Mouse (Mus musculus): Measurements from ENCODE around the gene Rusc2. TPM values are rescaled to one million over a fixed set of nuclear protein-coding genes. Genes with fewer than 3 reads are reported as not detected.

Gene Rusc2
- polyA plus RNA-seq, 1 experiment from 2014 or later: 89.0 TPM

- Histone ChIP-seq H3K9me3 (replicated peaks; ENCODE audit: control insufficient read depth, low read length, poor library complexity, severe bottlenecking) (no peaks in the 10 kb centered on the region), H3K4me3 (ENCODE audit: low read depth, low read length) (no peak overlapping the region), H3K4me2 (ENCODE audit: low read length) (no peak overlapping the region), H3K9ac (ENCODE audit: low read depth, low read length) (no peak overlapping the region), H3K27me3 (ENCODE audit: control insufficient read depth, insufficient read depth, low read depth, low read length) (peaks cover 4% of the 10 kb centered on the region; the same call in 1 of the 2 replicates), H3K36me3 (ENCODE audit: control insufficient read depth, insufficient read depth, low read length) (peaks cover 52% of the 10 kb centered on the region), H3K4me1 (ENCODE audit: control insufficient read depth, insufficient read depth, low read length) (peaks cover 7% of the 10 kb centered on the region; the same call in 1 of the 2 replicates), H3K27ac (ENCODE audit: low read length) (no peak overlapping the region)
- WGBS: 88% methylated on average over 9 of the region's 9 CpGs
- ATAC-seq: no peak
These were observed 42.3 kb downstream of the Rusc2 start for GRCm38 (mm10) chr4:43424072-43424471.

- H3K36me3 ChIP-seq (ENCODE audit: control insufficient read depth, insufficient read depth, low read length): peaks cover 52% of the 10 kb centered on the region
- H3K4me2 ChIP-seq (ENCODE audit: low read length): no peak overlapping the region
- H3K9ac ChIP-seq (ENCODE audit: low read depth, low read length): 0 out of 2 replicates have a peak overlapping the region, but pooled peaks have one; percentile 11
- H3K27me3 ChIP-seq (ENCODE audit: control insufficient read depth, insufficient read depth, low read depth, low read length): peaks cover 4% of the 10 kb centered on the region; the same call in 1 of the 2 replicates
- 25% methylated on average over 14 of the region's 14 CpGs for WGBS
- no peak for ATAC-seq
- peaks cover 7% of the 10 kb centered on the region; the same call in 1 of the 2 replicates for H3K4me1 ChIP-seq (ENCODE audit: control insufficient read depth, insufficient read depth, low read length)
- no peak overlapping the region for H3K27ac ChIP-seq (ENCODE audit: low read length)
- H3K9me3 ChIP-seq (replicated peaks; ENCODE audit: control insufficient read depth, low read length, poor library complexity, severe bottlenecking): no peaks in the 10 kb centered on the region
- H3K4me3 ChIP-seq (ENCODE audit: low read depth, low read length): no peak overlapping the region
These were observed 43.4 kb downstream of the Rusc2 start for GRCm38 (mm10) chr4:43425197-43425596.

GRCm38 (mm10) chr4:43425648-43426380 is 44.0 kb downstream of the Rusc2 start:
- H3K9ac ChIP-seq (ENCODE audit: low read depth, low read length): 0 out of 2 replicates have a peak overlapping the region, but pooled peaks have one; percentile 11
- no peak; the same call in 1 of the 2 replicates for ATAC-seq
- 23% methylated on average over 31 of the region's 31 CpGs for WGBS
- H3K4me1 ChIP-seq (ENCODE audit: control insufficient read depth, insufficient read depth, low read length): peaks cover 7% of the 10 kb centered on the region; the same call in 1 of the 2 replicates
- H3K27me3 ChIP-seq (ENCODE audit: control insufficient read depth, insufficient read depth, low read depth, low read length): peaks cover 4% of the 10 kb centered on the region; the same call in 1 of the 2 replicates
- H3K4me3 ChIP-seq (ENCODE audit: low read depth, low read length): no peak overlapping the region
- no peaks in the 10 kb centered on the region for H3K9me3 ChIP-seq (replicated peaks; ENCODE audit: control insufficient read depth, low read length, poor library complexity, severe bottlenecking)
- H3K4me2 ChIP-seq (ENCODE audit: low read length): no peak overlapping the region
- H3K27ac ChIP-seq (ENCODE audit: low read length): no peak overlapping the region
- H3K36me3 ChIP-seq (ENCODE audit: control insufficient read depth, insufficient read depth, low read length): peaks cover 52% of the 10 kb centered on the region

GRCm38 (mm10) chr4:43426487-43426886 is 44.7 kb downstream of the Rusc2 start:
- no peak for ATAC-seq
- Histone ChIP-seq H3K4me1 (ENCODE audit: control insufficient read depth, insufficient read depth, low read length) (peaks cover 7% of the 10 kb centered on the region; the same call in 1 of the 2 replicates), H3K36me3 (ENCODE audit: control insufficient read depth, insufficient read depth, low read length) (peaks cover 52% of the 10 kb centered on the region), H3K27ac (ENCODE audit: low read length) (no peak overlapping the region), H3K4me2 (ENCODE audit: low read length) (no peak overlapping the region), H3K27me3 (ENCODE audit: control insufficient read depth, insufficient read depth, low read depth, low read length) (peaks cover 4% of the 10 kb centered on the region; the same call in 1 of the 2 replicates), H3K9ac (ENCODE audit: low read depth, low read length) (no peak overlapping the region), H3K9me3 (replicated peaks; ENCODE audit: control insufficient read depth, low read length, poor library complexity, severe bottlenecking) (no peaks in the 10 kb centered on the region), H3K4me3 (ENCODE audit: low read depth, low read length) (no peak overlapping the region)
- 47% methylated on average over 10 of the region's 10 CpGs for WGBS

- H3K4me2 ChIP-seq (ENCODE audit: low read length): no peak overlapping the region
- H3K4me3 ChIP-seq (ENCODE audit: low read depth, low read length): no peak overlapping the region
- peaks cover 4% of the 10 kb centered on the region; the same call in 1 of the 2 replicates for H3K27me3 ChIP-seq (ENCODE audit: control insufficient read depth, insufficient read depth, low read depth, low read length)
- no peak overlapping the region for H3K9ac ChIP-seq (ENCODE audit: low read depth, low read length)
- no peaks in the 10 kb centered on the region for H3K9me3 ChIP-seq (replicated peaks; ENCODE audit: control insufficient read depth, low read length, poor library complexity, severe bottlenecking)
- H3K27ac ChIP-seq (ENCODE audit: low read length): no peak overlapping the region
- peaks cover 41% of the 10 kb centered on the region for H3K36me3 ChIP-seq (ENCODE audit: control insufficient read depth, insufficient read depth, low read length)
- WGBS: 19% methylated on average over 23 of the region's 23 CpGs
- H3K4me1 ChIP-seq (ENCODE audit: control insufficient read depth, insufficient read depth, low read length): peaks cover 7% of the 10 kb centered on the region; the same call in 1 of the 2 replicates
- ATAC-seq: no peak
These were observed 45.9 kb downstream of the Rusc2 start for GRCm38 (mm10) chr4:43427501-43428179.

GRCm38 (mm10) chr4:43428180-43428861 is 46.5 kb downstream of the Rusc2 start:
- no peak overlapping the region for H3K4me2 ChIP-seq (ENCODE audit: low read length)
- H3K27ac ChIP-seq (ENCODE audit: low read length): no peak overlapping the region
- peaks cover 7% of the 10 kb centered on the region; the same call in 1 of the 2 replicates for H3K4me1 ChIP-seq (ENCODE audit: control insufficient read depth, insufficient read depth, low read length)
- WGBS: 25% methylated on average over 16 of the region's 16 CpGs
- ATAC-seq: 0 out of 2 replicates have a peak, but pooled peaks have one; percentile 4
- H3K9ac ChIP-seq (ENCODE audit: low read depth, low read length): peak overlapping the region; percentile 45; the same call in 1 of the 2 replicates
- H3K36me3 ChIP-seq (ENCODE audit: control insufficient read depth, insufficient read depth, low read length): peaks cover 35% of the 10 kb centered on the region
- H3K9me3 ChIP-seq (replicated peaks; ENCODE audit: control insufficient read depth, low read length, poor library complexity, severe bottlenecking): no peaks in the 10 kb centered on the region
- H3K27me3 ChIP-seq (ENCODE audit: control insufficient read depth, insufficient read depth, low read depth, low read length): peaks cover 4% of the 10 kb centered on the region; the same call in 1 of the 2 replicates
- H3K4me3 ChIP-seq (ENCODE audit: low read depth, low read length): no peak overlapping the region

GRCm38 (mm10) chr4:43428946-43429345 is 47.2 kb downstream of the Rusc2 start, which contains the start of gene Fam166b:
Gene Fam166b (minus strand): TSS chr4:43429134.
- Histone ChIP-seq H3K4me1 (ENCODE audit: control insufficient read depth, insufficient read depth, low read length) (peaks cover 7% of the 10 kb centered on the region; the same call in 1 of the 2 replicates), H3K9ac (ENCODE audit: low read depth, low read length) (peak within 1 kb of the TSS; percentile 45; the same call in 1 of the 2 replicates), H3K27ac (ENCODE audit: low read length) (no peak within 1 kb of the TSS), H3K27me3 (ENCODE audit: control insufficient read depth, insufficient read depth, low read depth, low read length) (peaks cover 2% of the 10 kb centered on the region; the same call in 1 of the 2 replicates), H3K9me3 (replicated peaks; ENCODE audit: control insufficient read depth, low read length, poor library complexity, severe bottlenecking) (no peaks in the 10 kb centered on the region), H3K4me2 (ENCODE audit: low read length) (0 out of 2 replicates have a peak within 1 kb of the TSS, but pooled peaks have one; percentile 9), H3K36me3 (ENCODE audit: control insufficient read depth, insufficient read depth, low read length) (peaks cover 29% of the 10 kb centered on the region), H3K4me3 (ENCODE audit: low read depth, low read length) (no peak within 1 kb of the TSS)
- ATAC-seq: no peak
- 10% methylated on average over 10 of the region's 10 CpGs for WGBS

- 5% methylated on average over 4 of the region's 4 CpGs for WGBS
- H3K36me3 ChIP-seq (ENCODE audit: control insufficient read depth, insufficient read depth, low read length): peaks cover 3% of the 10 kb centered on the region
- H3K4me1 ChIP-seq (ENCODE audit: control insufficient read depth, insufficient read depth, low read length): peaks cover 7% of the 10 kb centered on the region; the same call in 1 of the 2 replicates
- peak; percentile 37; the same call in 1 of the 2 replicates for ATAC-seq
- H3K9ac ChIP-seq (ENCODE audit: low read depth, low read length): no peak overlapping the region
- no peak overlapping the region for H3K4me3 ChIP-seq (ENCODE audit: low read depth, low read length)
- no peaks in the 10 kb centered on the region for H3K27me3 ChIP-seq (ENCODE audit: control insufficient read depth, insufficient read depth, low read depth, low read length)
- H3K4me2 ChIP-seq (ENCODE audit: low read length): no peak overlapping the region
- no peaks in the 10 kb centered on the region for H3K9me3 ChIP-seq (replicated peaks; ENCODE audit: control insufficient read depth, low read length, poor library complexity, severe bottlenecking)
- H3K27ac ChIP-seq (ENCODE audit: low read length): peak overlapping the region; percentile 75
These were observed 49.9 kb downstream of the Rusc2 start for GRCm38 (mm10) chr4:43431690-43432089.
